Mouse (Mus musculus) stomach, postnatal 0 days (tissue): ENCODE measurements at regions not wholly inside any gene's neighbourhood (a gene's known extent, or its start where the extent isn't known, plus 50 kb on each side); places are given as distances from the start of the nearest gene placed in this dataset.

Experiments used
- CTCF ChIP-seq: IDR thresholded peaks from 2 replicates; pipeline ENCODE4 v1.5.1; 2016; ENCODE audit warnings: antibody characterized with exemption, low read depth, mild to moderate bottlenecking, moderate library complexity
- EP300 ChIP-seq: optimal IDR thresholded peaks from 2 replicates; pipeline ENCODE3; 2016; ENCODE audit warnings: antibody characterized with exemption

DNA sequence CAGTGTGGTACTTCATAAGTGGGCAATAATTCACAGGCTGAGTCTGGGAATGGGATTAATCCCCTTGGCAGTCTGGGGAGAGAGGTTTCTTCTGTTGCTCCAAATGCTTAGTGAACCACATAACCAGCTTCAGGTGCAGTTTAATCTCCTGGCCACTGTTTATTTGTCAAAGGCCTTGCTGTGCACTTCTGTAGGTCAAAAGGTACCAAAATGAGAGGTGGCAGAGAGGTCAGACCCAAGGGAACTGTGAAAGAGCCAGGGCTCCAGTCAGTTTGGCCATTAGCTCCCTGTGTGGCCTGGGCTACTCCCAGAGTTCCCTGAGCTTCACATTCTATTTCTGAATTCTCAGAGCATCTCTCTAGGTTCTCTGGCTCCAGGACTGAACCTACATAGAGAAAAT is 229.6 kb upstream of the Nt5c1b start:
- TF ChIP-seq CTCF (no peak), EP300 (no peak)
